Mouse (Mus musculus): Measurements from ENCODE around the gene Cd200. TPM values are rescaled to one million over a fixed set of nuclear protein-coding genes. Genes with fewer than 3 reads are reported as not detected.

Cd200 gene
- polyA plus RNA-seq, 1 experiment: 4.1 TPM

DNA sequence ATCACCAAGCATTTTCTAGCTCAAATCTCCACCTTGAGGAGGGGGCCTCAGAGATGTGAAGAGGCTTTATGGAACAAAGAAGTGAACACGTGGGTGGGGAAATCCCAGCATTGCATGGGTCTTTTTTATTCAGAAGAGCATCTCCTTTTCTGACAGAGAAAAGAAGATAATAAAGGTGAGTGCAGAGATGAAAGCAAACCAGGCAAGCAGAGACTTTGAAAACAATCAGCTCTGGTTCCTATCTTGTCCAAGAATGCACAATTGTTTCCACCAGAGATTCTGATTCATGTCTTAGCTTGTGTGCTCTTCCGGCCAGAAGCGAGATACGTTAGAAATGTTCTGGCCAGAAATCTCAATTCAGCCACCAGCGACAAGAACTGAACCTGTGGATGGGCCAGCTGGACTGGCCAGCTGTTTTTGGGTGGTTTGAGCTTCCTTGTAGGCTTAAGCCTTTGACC lies 61.9 kb downstream of the Cd200 start:
- TF ChIP-seq CTCF (IDR thresholded peaks at IDR 0.05; ENCODE audit: borderline replicate concordance, insufficient read depth, low read length) (no peak), POLR2A (IDR thresholded peaks at IDR 0.05; ENCODE audit: low read depth, low read length) (no peak)
- Histone ChIP-seq H3K4me3 (ENCODE audit: insufficient read depth, low read length) (no peak overlapping the region), H3K27ac (ENCODE audit: insufficient read depth, low read length) (no peak overlapping the region), H3K4me1 (ENCODE audit: control insufficient read depth, insufficient read depth, low read length) (no peaks in the 10 kb centered on the region)

DNA sequence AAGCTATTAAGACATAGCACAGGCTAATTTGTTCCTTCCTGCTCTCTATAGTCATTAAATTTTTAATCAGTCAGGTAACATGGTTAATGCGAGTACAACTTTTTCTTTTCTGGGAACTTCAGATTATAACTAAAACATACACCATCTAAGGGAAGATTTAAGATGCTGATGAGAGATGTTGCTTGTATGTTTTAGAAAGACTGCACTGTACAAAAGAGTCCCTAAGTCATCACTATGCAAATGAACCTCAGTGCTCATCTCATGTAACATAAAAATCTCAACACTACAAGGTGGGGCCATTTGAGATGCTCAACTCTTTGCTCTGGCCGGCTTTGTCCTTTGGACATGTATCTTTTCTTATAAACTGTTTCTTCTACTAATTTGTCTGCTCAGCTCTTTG lies 62.5 kb downstream of the Cd200 start:
- no peak for TF ChIP-seq CTCF (IDR thresholded peaks at IDR 0.05; ENCODE audit: borderline replicate concordance, insufficient read depth, low read length)
- TF ChIP-seq POLR2A (IDR thresholded peaks at IDR 0.05; ENCODE audit: low read depth, low read length): no peak
- Histone ChIP-seq H3K27ac (ENCODE audit: insufficient read depth, low read length) (no peak overlapping the region), H3K4me1 (ENCODE audit: control insufficient read depth, insufficient read depth, low read length) (no peaks in the 10 kb centered on the region), H3K4me3 (ENCODE audit: insufficient read depth, low read length) (no peak overlapping the region)

DNA sequence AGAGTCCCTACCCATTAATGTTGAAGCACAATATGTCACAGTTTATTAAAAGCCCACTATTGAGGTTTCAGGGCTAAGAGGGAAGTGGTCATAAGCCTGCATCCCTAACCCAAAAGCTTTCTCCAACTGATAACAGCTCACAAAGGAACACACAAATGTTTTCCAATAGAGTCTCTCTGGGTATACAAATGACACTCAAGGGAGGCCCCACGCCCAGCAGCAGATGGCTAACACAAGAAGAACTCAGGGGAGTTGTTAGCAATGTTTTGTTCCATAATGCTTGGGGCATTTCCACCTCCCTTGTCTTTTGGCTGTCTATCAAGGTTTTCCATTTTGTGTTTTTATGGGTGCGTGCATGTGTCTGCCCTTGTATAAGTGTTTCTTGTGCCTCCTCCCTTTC lies 64.0 kb downstream of the Cd200 start:
- no peak for TF ChIP-seq POLR2A (IDR thresholded peaks at IDR 0.05; ENCODE audit: low read depth, low read length)
- no peak for TF ChIP-seq CTCF (IDR thresholded peaks at IDR 0.05; ENCODE audit: borderline replicate concordance, insufficient read depth, low read length)
- H3K4me3 ChIP-seq (ENCODE audit: insufficient read depth, low read length): no peak overlapping the region
- no peaks in the 10 kb centered on the region for H3K4me1 ChIP-seq (ENCODE audit: control insufficient read depth, insufficient read depth, low read length)
- no peak overlapping the region for H3K27ac ChIP-seq (ENCODE audit: insufficient read depth, low read length)

DNA sequence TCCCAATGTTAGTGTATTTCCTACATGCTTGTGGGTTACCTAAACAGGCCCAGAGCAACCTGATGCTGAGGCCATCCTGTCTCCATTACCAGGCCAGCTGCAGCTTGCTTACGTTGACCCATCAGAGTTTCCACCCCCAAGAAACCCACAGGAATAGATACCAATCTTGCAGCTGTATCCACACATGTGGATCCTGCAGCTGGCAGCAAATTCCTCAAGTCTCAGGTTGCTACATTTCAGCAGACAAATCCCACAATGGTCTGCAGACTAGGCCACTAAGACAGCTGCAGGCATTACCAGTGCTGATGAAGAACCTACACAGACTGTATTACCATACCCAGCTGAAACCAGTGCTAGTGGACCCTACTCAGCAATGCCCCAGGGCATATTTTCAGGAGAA lies 72.4 kb downstream of the Cd200 start:
- no peaks in the 10 kb centered on the region; the same call in 1 of the 2 replicates for H3K4me1 ChIP-seq (ENCODE audit: control insufficient read depth, insufficient read depth, low read length)
- no peak for TF ChIP-seq POLR2A (IDR thresholded peaks at IDR 0.05; ENCODE audit: low read depth, low read length)
- no peak for TF ChIP-seq CTCF (IDR thresholded peaks at IDR 0.05; ENCODE audit: borderline replicate concordance, insufficient read depth, low read length)
- no peak overlapping the region for H3K27ac ChIP-seq (ENCODE audit: insufficient read depth, low read length)
- H3K4me3 ChIP-seq (ENCODE audit: insufficient read depth, low read length): no peak overlapping the region

DNA sequence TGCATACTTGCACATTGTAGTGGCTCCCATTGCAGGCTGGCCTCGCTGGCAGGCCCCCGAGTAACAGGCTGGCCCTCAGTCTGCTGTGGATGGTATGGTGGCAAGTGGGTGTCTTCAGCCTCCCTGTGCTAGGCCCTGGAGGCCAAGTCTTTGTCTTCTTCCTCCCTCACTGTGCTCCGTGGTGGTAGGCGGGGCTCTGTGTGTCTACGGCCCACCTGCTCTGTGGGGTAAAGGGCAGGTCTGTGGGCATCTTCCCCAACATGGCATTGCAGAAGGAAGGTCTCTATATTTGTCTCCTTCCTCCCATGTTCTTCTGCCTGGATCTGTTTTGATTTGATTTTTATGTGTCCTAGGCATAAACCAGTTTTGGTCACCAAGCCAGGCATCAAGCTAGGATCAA lies 74.0 kb downstream of the Cd200 start:
- no peak for TF ChIP-seq CTCF (IDR thresholded peaks at IDR 0.05; ENCODE audit: borderline replicate concordance, insufficient read depth, low read length)
- TF ChIP-seq POLR2A (IDR thresholded peaks at IDR 0.05; ENCODE audit: low read depth, low read length): no peak
- Histone ChIP-seq H3K4me1 (ENCODE audit: control insufficient read depth, insufficient read depth, low read length) (no peaks in the 10 kb centered on the region; the same call in 1 of the 2 replicates), H3K27ac (ENCODE audit: insufficient read depth, low read length) (no peak overlapping the region), H3K4me3 (ENCODE audit: insufficient read depth, low read length) (no peak overlapping the region)

DNA sequence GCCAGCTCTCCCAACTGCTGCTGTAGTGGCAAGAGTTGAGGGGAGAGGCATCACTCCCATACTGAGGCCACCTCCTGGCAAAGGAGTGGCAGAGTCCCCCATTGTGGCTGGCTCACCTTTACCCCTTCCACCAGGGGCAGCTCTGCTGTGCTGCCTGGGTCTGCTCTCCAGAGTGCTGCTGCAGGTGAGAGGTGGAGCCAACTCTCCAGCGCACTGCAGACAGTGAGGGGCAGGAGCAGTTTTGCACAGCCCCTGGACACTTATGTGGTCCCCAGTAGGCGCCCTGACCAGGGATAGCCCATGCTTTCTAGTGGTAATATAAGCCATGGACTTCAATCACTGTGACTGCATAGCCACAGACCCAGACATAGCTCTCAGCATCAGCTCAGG lies 74.5 kb downstream of the Cd200 start:
- TF ChIP-seq POLR2A (IDR thresholded peaks at IDR 0.05; ENCODE audit: low read depth, low read length) (no peak), CTCF (IDR thresholded peaks at IDR 0.05; ENCODE audit: borderline replicate concordance, insufficient read depth, low read length) (no peak)

DNA sequence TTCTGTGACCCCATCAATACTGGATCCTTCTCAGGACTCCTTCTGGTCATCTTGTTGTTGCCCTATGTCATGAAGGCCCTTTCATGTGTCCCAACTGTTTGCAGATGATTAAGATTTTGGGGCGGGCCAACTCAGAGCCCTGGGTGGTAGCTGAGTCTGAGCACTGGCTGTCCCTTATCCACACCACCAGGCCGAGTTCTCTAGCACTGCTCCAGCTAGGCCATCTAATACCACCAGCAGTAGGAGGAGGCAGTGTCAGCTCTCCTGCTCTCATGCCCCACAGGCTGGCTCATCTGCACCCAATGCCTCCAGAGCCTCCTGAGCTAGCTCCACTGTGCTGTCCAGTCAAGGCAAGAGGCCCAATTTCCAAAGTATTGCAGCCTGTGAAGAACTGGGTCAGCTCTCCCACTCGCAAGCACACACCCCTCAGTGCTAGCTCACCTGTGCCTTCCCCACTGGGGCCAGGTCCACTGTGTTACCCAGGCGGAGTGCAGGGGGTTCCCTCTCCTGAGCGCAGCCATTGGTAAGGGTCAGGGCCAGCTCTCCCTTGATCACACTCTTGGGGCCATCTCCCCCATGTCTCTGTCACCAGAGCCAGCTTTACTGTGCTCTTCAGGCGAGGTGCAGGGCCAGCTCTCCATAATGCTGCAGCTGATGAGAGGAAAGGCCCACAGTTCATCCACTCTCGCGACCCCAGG lies 75.0 kb downstream of the Cd200 start:
- no peaks in the 10 kb centered on the region; the same call in 1 of the 2 replicates for H3K4me1 ChIP-seq (ENCODE audit: control insufficient read depth, insufficient read depth, low read length)
- TF ChIP-seq POLR2A (IDR thresholded peaks at IDR 0.05; ENCODE audit: low read depth, low read length) (no peak), CTCF (IDR thresholded peaks at IDR 0.05; ENCODE audit: borderline replicate concordance, insufficient read depth, low read length) (no peak)

More for the DNA sequence above, 74.5 kb downstream of the Cd200 start:
- Histone ChIP-seq H3K4me1 (ENCODE audit: control insufficient read depth, insufficient read depth, low read length) (no peaks in the 10 kb centered on the region; the same call in 1 of the 2 replicates), H3K4me3 (ENCODE audit: insufficient read depth, low read length) (no peak overlapping the region), H3K27ac (ENCODE audit: insufficient read depth, low read length) (no peak overlapping the region)

DNA sequence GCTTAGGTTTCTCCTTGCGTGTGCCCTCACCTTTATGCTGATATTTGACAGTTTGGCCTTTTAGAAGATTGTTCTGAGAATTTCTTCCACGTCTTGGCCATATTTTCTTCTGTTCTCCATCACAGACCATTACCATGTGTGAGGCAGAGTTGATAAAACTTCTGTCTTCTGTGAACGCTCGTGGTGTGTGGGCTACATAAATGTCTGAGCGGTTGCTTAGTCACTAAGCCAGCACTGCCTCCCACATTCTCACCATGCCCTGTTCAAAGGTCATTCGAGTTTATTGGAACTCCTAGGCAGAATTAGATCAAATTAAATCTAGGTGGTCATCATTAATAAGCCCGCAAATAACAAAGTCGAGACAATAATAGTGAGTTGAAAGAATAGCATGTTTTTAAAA lies 76.3 kb downstream of the Cd200 start:
- Histone ChIP-seq H3K4me3 (ENCODE audit: insufficient read depth, low read length) (no peak overlapping the region), H3K27ac (ENCODE audit: insufficient read depth, low read length) (no peak overlapping the region), H3K4me1 (ENCODE audit: control insufficient read depth, insufficient read depth, low read length) (no peaks in the 10 kb centered on the region; the same call in 1 of the 2 replicates)
- TF ChIP-seq POLR2A (IDR thresholded peaks at IDR 0.05; ENCODE audit: low read depth, low read length): no peak
- TF ChIP-seq CTCF (IDR thresholded peaks at IDR 0.05; ENCODE audit: borderline replicate concordance, insufficient read depth, low read length): no peak

More for the DNA sequence above, 75.0 kb downstream of the Cd200 start:
- no peak overlapping the region for H3K27ac ChIP-seq (ENCODE audit: insufficient read depth, low read length)
- no peak overlapping the region for H3K4me3 ChIP-seq (ENCODE audit: insufficient read depth, low read length)

Other genes starting within 250 kb of the Cd200 start
- not detected in 2 replicates for gene Btla, start 184.7 kb downstream of the Cd200 start, polyA plus RNA-seq (2011; ENCODE audit: insufficient read length, low read depth, missing spikeins)
- not detected in 2 replicates for gene Gm609, start 83.9 kb upstream of the Cd200 start, polyA plus RNA-seq (2011; ENCODE audit: insufficient read length, low read depth, missing spikeins)
- gene Gm17783, start 123.0 kb upstream of the Cd200 start, polyA plus RNA-seq (2011; ENCODE audit: insufficient read length, low read depth, missing spikeins): not detected in 2 replicates
- gene Slc9c1, start 126.3 kb upstream of the Cd200 start, polyA plus RNA-seq (2011; ENCODE audit: insufficient read length, low read depth, missing spikeins): not detected in 2 replicates
- gene Gcsam, start 201.3 kb upstream of the Cd200 start, polyA plus RNA-seq (2011; ENCODE audit: insufficient read length, low read depth, missing spikeins): not detected in 2 replicates
- gene BC016579, start 245.0 kb upstream of the Cd200 start, polyA plus RNA-seq (2011; ENCODE audit: insufficient read length, low read depth, missing spikeins): not detected in 2 replicates